13 mouse cellular contexts compared by ENCODE assay signal in genomic region chr13:57314512-57314911, GRCm38 (mm10).
"Had no signal": no experiment of that assay in that cellular context is flagged by ENCODE, and none has a peak within 500 bp of the region (broad histone marks: within the 10 kb centered on the region; RNA-seq: fewer than 3 reads in every experiment).

No protein-coding gene starts in this region.

- H3K4me2 ChIP-seq: liver, embryonic 11.5 days; liver, embryonic 15.5 days; neural tube, embryonic 13.5 days; stomach, embryonic 15.5 days had no signal

- H3K9me3 ChIP-seq: liver, embryonic 15.5 days; neural tube, embryonic 13.5 days; stomach, embryonic 15.5 days had no signal

- DNase-seq: kidney, postnatal 25 days; left cerebral cortex, postnatal 4 days; lung, adult 2 months; lung, postnatal 36 days; midbrain, embryonic 14.5 days; right cerebral cortex, postnatal 14 days; thymus, adult 2 months; thymus, postnatal 25 days had no signal

- H3K4me3 ChIP-seq: liver, embryonic 15.5 days; neural tube, embryonic 13.5 days; stomach, embryonic 15.5 days had no signal

- H3K27me3 ChIP-seq: liver, embryonic 15.5 days; neural tube, embryonic 13.5 days; stomach, embryonic 15.5 days had no signal

- H3K27ac ChIP-seq: liver, embryonic 15.5 days; neural tube, embryonic 13.5 days; stomach, embryonic 15.5 days had no signal

- H3K36me3 ChIP-seq: liver, embryonic 15.5 days; neural tube, embryonic 13.5 days; stomach, embryonic 15.5 days had no signal

- H3K9ac ChIP-seq: liver, embryonic 15.5 days; neural tube, embryonic 13.5 days; stomach, embryonic 15.5 days had no signal

- ATAC-seq: lung, postnatal 0 days had no signal

- H3K4me1 ChIP-seq: liver, embryonic 15.5 days; stomach, embryonic 15.5 days had no signal
